ENCODE assay signal across 10 mouse cellular contexts in genomic region chr11:57707114-57707798, GRCm38 (mm10).
DNase-seq lines count a peak whose midpoint lies in the region; ATAC-seq lines count a peak whose summit lies in the region.
"Had no signal": no experiment of that assay in that cellular context is flagged by ENCODE, and none has a peak within 500 bp of the region (broad histone marks: within the 10 kb centered on the region; RNA-seq: fewer than 3 reads in every experiment).

No protein-coding gene starts in this region.

- no peak overlapping the region for H3K4me3 ChIP-seq in heart, embryonic 10.5 days
- no peak overlapping the region for H3K4me3 ChIP-seq in liver, embryonic 12.5 days
- H3K4me3 ChIP-seq in midbrain, embryonic 10.5 days: no peak overlapping the region
- H3K4me3 ChIP-seq: embryonic facial prominence, embryonic 12.5 days had no signal

- no peak overlapping the region for H3K27ac ChIP-seq in heart, embryonic 10.5 days
- peak overlapping the region; percentile 49 for H3K27ac ChIP-seq in liver, embryonic 12.5 days
- no peak overlapping the region for H3K27ac ChIP-seq in midbrain, embryonic 10.5 days (replicated peaks)
- H3K27ac ChIP-seq: embryonic facial prominence, embryonic 12.5 days had no signal

- H3K9ac ChIP-seq in liver, embryonic 12.5 days: no peak overlapping the region
- H3K9ac ChIP-seq: embryonic facial prominence, embryonic 12.5 days had no signal

- ATAC-seq in liver, embryonic 12.5 days: peak; percentile 89

- 78% methylated on average over 5 of the region's 5 CpGs for WGBS in heart, embryonic 10.5 days
- 57% methylated on average over 5 of the region's 5 CpGs for WGBS in liver, embryonic 12.5 days (ENCODE audit: insufficient replicate concordance)
- 89% methylated on average over 5 of the region's 5 CpGs for WGBS in midbrain, embryonic 10.5 days

- H3K9me3 ChIP-seq in heart, embryonic 10.5 days: 0 out of 2 replicates have a peak, but pooled peaks cover 4% of the 10 kb centered on the region
- peaks cover 15% of the 10 kb centered on the region for H3K9me3 ChIP-seq in liver, embryonic 12.5 days (replicated peaks)
- peaks cover 14% of the 10 kb centered on the region for H3K9me3 ChIP-seq in midbrain, embryonic 10.5 days (replicated peaks)
- H3K9me3 ChIP-seq: embryonic facial prominence, embryonic 12.5 days had no signal

- peak overlapping the region; percentile 39 for H3K4me2 ChIP-seq in liver, embryonic 12.5 days
- H3K4me2 ChIP-seq: embryonic facial prominence, embryonic 12.5 days had no signal

- H3K27me3 ChIP-seq in heart, embryonic 10.5 days (ENCODE audit: insufficient read depth, poor library complexity, severe bottlenecking): no peaks in the 10 kb centered on the region
- no peaks in the 10 kb centered on the region for H3K27me3 ChIP-seq in liver, embryonic 12.5 days (replicated peaks)
- H3K27me3 ChIP-seq in midbrain, embryonic 10.5 days (ENCODE audit: low read depth, poor library complexity, severe bottlenecking): no peaks in the 10 kb centered on the region
- H3K27me3 ChIP-seq: embryonic facial prominence, embryonic 12.5 days had no signal

- DNase-seq in heart, embryonic 10.5 days (ENCODE audit: low spot score): peak; percentile 88
- no peak for DNase-seq in heart, adult 8-10 months (ENCODE audit: low spot score)
- DNase-seq in B cell, adult 2 months: peak; percentile 31 to 42
- peak; percentile 41 for DNase-seq in adrenal gland, postnatal 10 days
- DNase-seq in right cerebral cortex, adult 2 months (ENCODE audit: low spot score in 2 of 2): no peak
- DNase-seq in spleen, postnatal 36 days (ENCODE audit: low spot score in 2 of 2): no peak
- no peak for DNase-seq in midbrain, embryonic 10.5 days (ENCODE audit: low spot score)
- DNase-seq: right cerebral cortex, postnatal 4 days had no signal

- H3K4me1 ChIP-seq in heart, embryonic 10.5 days: 0 out of 2 replicates have a peak, but pooled peaks cover 5% of the 10 kb centered on the region
- H3K4me1 ChIP-seq in liver, embryonic 12.5 days: peaks cover 27% of the 10 kb centered on the region
- peaks cover 8% of the 10 kb centered on the region for H3K4me1 ChIP-seq in midbrain, embryonic 10.5 days

- peaks cover 14% of the 10 kb centered on the region; the same call in 1 of the 2 replicates for H3K36me3 ChIP-seq in heart, embryonic 10.5 days
- H3K36me3 ChIP-seq in liver, embryonic 12.5 days: peaks cover 29% of the 10 kb centered on the region
- peaks cover 36% of the 10 kb centered on the region for H3K36me3 ChIP-seq in midbrain, embryonic 10.5 days
- H3K36me3 ChIP-seq: embryonic facial prominence, embryonic 12.5 days had no signal

Comparison
In these comparisons a context has a peak if more than half of its experiments do, and no peak if none do; other contexts are left out.
1. DNase-seq: peak in heart, embryonic 10.5 days (single experiment), B cell, adult 2 months (2 of 2) and adrenal gland, postnatal 10 days (single experiment); none in heart, adult 8-10 months (single experiment), right cerebral cortex, adult 2 months (0 of 2), spleen, postnatal 36 days (0 of 2) and midbrain, embryonic 10.5 days (single experiment).